Mouse (Mus musculus) heart, embryonic 10.5 days (tissue): ENCODE results near the gene Fam222b. TPM values are rescaled to one million over a fixed set of nuclear protein-coding genes. Genes with fewer than 3 reads are reported as not detected.

ENCODE experiments used
- DNase-seq: peaks from one replicate; pipeline ENCODE4 v3.0.0-alpha.2; 2017; ENCODE audit warnings: low spot score
- H3K27ac ChIP-seq: fragments of 300-500 bp; sonication (generic); 2 replicates; pipeline ENCODE4 v1.5.1; 2016; ENCODE audit warnings: mild to moderate bottlenecking
- H3K27me3 ChIP-seq: fragments of 300-500 bp; sonication (generic); 2 replicates; pipeline ENCODE4 v1.6.1; 2016; ENCODE audit warnings: mild to moderate bottlenecking; ENCODE audit not compliant: poor library complexity, insufficient read depth, severe bottlenecking
- H3K36me3 ChIP-seq: fragments of 300-500 bp; sonication (generic); 2 replicates; pipeline ENCODE4 v1.6.1; 2016; ENCODE audit warnings: mild to moderate bottlenecking, moderate library complexity
- H3K4me1 ChIP-seq: fragments of 300-500 bp; sonication (generic); 2 replicates; pipeline ENCODE4 v1.6.1; 2016; ENCODE audit warnings: mild to moderate bottlenecking
- H3K4me3 ChIP-seq: fragments of 300-500 bp; sonication (generic); 2 replicates; pipeline ENCODE4 v1.5.1; 2016; ENCODE audit warnings: mild to moderate bottlenecking, moderate library complexity
- H3K9me3 ChIP-seq: fragments of 300-500 bp; sonication (generic); 2 replicates; pipeline ENCODE4 v1.6.1; 2016; ENCODE audit warnings: mild to moderate bottlenecking, moderate library complexity
- WGBS: fragments of 180-500 bp; shearing (Covaris S2); methylation state at CpG from one replicate; pipeline ENCODE4 v1.1.7; 2016; 5-methylcytosine and 5-hydroxymethylcytosine counted together
- polyA plus RNA-seq: library from polyadenylated mRNA; unstranded; fragments of >200 nt; fragmentation: Nextera tagmentation; extraction: Ambion mirVana; gene quantifications from 2 replicates; pipeline ENCODE4 v1.2.1, GENCODE M21; 2016

The Fam222b gene
- polyA plus RNA-seq, 1 experiment from 2014 or later, result 24.0 TPM

GRCm38 (mm10) chr11:78071938-78072337 lies 22.5 kb upstream of the Fam222b start:
- WGBS, result 67% methylated on average over 5 of the region's 5 CpGs
- Histone ChIP-seq H3K27me3 (no peaks in the 10 kb centered on the region), H3K9me3 (no peaks in the 10 kb centered on the region), H3K4me1 (peaks cover 27% of the 10 kb centered on the region), H3K36me3 (peaks cover 51% of the 10 kb centered on the region), H3K4me3 (peak overlapping the region; percentile 41; the same call in 1 of the 2 replicates), H3K27ac (peak overlapping the region; percentile 73; the same call in 1 of the 2 replicates)
- no peak for DNase-seq

- H3K4me1 ChIP-seq, result peaks cover 27% of the 10 kb centered on the region
- H3K9me3 ChIP-seq, result no peaks in the 10 kb centered on the region
- WGBS, result 24% methylated on average over 6 of the region's 6 CpGs
- H3K36me3 ChIP-seq, result peaks cover 56% of the 10 kb centered on the region
- H3K27ac ChIP-seq, result peak overlapping the region; percentile 73
- no peaks in the 10 kb centered on the region for H3K27me3 ChIP-seq
- H3K4me3 ChIP-seq, result peak overlapping the region; percentile 41
- DNase-seq, result peak; percentile 90
These were observed 21.9 kb upstream of the Fam222b start for GRCm38 (mm10) chr11:78072425-78073130.

DNA sequence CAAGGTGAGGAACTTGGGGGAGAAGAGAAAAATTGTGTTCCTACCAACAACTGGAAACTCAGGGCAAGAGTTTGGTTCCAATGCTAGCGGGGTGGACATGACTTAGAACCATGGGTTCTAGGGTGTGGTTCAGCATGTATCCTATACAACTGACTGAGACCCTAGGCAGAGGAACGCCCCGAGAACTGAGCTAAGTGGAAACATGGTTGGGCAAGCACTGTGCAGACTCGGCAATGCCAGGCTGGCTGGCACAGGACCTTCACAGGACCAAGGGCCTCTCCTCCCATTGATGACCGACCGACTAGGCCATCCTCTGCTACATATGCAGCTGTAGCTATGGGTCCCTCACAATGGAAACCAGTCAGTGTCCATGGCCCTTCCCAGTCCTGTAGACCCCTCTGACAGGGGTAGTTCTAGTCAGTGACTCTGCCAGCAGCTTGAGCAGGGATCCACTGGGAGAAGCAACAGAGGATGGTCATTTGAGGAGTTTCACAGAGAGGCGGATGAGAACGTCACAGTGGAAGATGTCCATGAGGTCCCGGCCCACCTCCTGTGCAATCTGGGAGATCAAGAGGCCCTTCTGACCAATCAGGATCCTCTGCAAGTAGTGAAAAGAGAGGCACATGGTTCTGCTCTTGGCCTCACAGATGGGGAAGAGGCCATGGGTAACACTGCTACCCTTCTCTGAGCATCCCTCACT lies 20.7 kb upstream of the Fam222b start:
- 0 out of 2 replicates have a peak overlapping the region, but pooled peaks have one; percentile 6 for H3K27ac ChIP-seq
- H3K36me3 ChIP-seq, result peaks cover 64% of the 10 kb centered on the region
- H3K9me3 ChIP-seq, result no peaks in the 10 kb centered on the region
- peak overlapping the region; percentile 18; the same call in 1 of the 2 replicates for H3K4me3 ChIP-seq
- WGBS, result 81% methylated on average over 9 of the region's 9 CpGs
- H3K4me1 ChIP-seq, result peaks cover 27% of the 10 kb centered on the region
- no peaks in the 10 kb centered on the region for H3K27me3 ChIP-seq
- peak; percentile 89 for DNase-seq

- Histone ChIP-seq H3K36me3 (peaks cover 64% of the 10 kb centered on the region), H3K4me1 (peaks cover 26% of the 10 kb centered on the region), H3K27me3 (no peaks in the 10 kb centered on the region), H3K4me3 (peak overlapping the region; percentile 18; the same call in 1 of the 2 replicates), H3K9me3 (no peaks in the 10 kb centered on the region), H3K27ac (peak overlapping the region; percentile 6; the same call in 1 of the 2 replicates)
- 88% methylated on average over 2 of the region's 2 CpGs for WGBS
- no peak for DNase-seq
These were observed 20.2 kb upstream of the Fam222b start for GRCm38 (mm10) chr11:78074277-78074652.

DNA sequence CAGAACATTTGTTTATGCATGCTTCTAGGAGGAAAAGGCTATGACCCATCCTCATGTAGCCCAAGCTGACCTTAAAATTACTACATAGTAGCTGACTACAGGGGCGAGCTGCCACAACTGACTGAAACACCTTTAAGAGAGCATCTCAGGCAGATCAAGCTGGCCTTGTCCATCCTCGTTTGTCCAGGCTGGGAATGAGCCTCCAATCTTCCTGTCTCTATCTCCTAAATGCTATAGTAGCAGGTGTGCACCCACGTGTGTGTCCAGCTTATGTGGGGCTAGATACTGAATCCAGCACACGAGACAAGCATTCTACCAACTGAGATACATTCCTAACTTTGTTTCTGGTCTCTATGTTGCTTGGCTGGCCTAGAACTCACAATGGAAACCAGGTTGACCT lies 19.8 kb upstream of the Fam222b start:
- WGBS, result 80% methylated on average over 4 of the region's 4 CpGs

GRCm38 (mm10) chr11:78079961-78080921 lies 14.2 kb upstream of the Fam222b start, which contains the start of gene Eral1:
Gene Eral1 (minus strand): TSS chr11:78080383.
- Histone ChIP-seq H3K27me3 (no peaks in the 10 kb centered on the region), H3K4me3 (peak within 1 kb of the TSS; percentile 73), H3K36me3 (peaks cover 28% of the 10 kb centered on the region), H3K27ac (peak within 1 kb of the TSS; percentile 82), H3K4me1 (peaks cover 11% of the 10 kb centered on the region), H3K9me3 (no peaks in the 10 kb centered on the region)
- DNase-seq, result peak; percentile 95
- 1% methylated on average over 42 of the region's 42 CpGs for WGBS

More for the DNA sequence above, 19.8 kb upstream of the Fam222b start:
- 0 out of 2 replicates have a peak overlapping the region, but pooled peaks have one; percentile 1 for H3K4me3 ChIP-seq
- H3K4me1 ChIP-seq, result peaks cover 25% of the 10 kb centered on the region
- peaks cover 64% of the 10 kb centered on the region for H3K36me3 ChIP-seq
- no peak for DNase-seq
- H3K27me3 ChIP-seq, result no peaks in the 10 kb centered on the region
- H3K27ac ChIP-seq, result peak overlapping the region; percentile 2; the same call in 1 of the 2 replicates
- H3K9me3 ChIP-seq, result no peaks in the 10 kb centered on the region

DNA sequence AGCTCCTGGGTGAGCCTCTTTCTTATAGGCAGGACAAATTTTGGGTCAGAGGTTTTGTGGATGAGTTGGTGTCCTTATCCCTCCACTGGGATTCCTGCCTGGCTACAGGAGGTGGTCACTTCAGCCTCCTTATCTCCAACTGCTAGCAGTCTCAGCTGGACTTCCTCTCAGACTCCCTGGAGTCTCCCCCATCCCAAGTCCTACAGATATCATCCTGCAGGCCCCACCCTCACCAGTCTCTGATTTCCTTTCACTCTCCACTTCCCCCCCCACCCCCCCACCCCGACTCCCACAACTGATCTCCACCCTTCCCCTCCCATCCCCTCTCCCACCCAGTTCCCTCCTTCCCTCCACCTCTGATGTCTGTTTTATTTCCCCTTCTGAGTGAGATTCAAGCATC lies 10.9 kb upstream of the Fam222b start:
- H3K27ac ChIP-seq, result no peak overlapping the region
- WGBS, result 8% methylated on average over 1 of the region's 1 CpGs

GRCm38 (mm10) chr11:78086925-78087479 lies 7.5 kb upstream of the Fam222b start:
- WGBS, result 77% methylated on average over 4 of the region's 4 CpGs
- H3K4me1 ChIP-seq, result peaks cover 7% of the 10 kb centered on the region
- no peaks in the 10 kb centered on the region for H3K36me3 ChIP-seq
- DNase-seq, result no peak
- H3K4me3 ChIP-seq, result no peak overlapping the region
- no peaks in the 10 kb centered on the region for H3K27me3 ChIP-seq
- no peak overlapping the region for H3K27ac ChIP-seq
- H3K9me3 ChIP-seq, result no peaks in the 10 kb centered on the region

More for the DNA sequence above, 10.9 kb upstream of the Fam222b start:
- H3K36me3 ChIP-seq, result no peaks in the 10 kb centered on the region
- H3K27me3 ChIP-seq, result no peaks in the 10 kb centered on the region
- DNase-seq, result no peak
- no peaks in the 10 kb centered on the region for H3K9me3 ChIP-seq
- H3K4me1 ChIP-seq, result peaks cover 11% of the 10 kb centered on the region
- H3K4me3 ChIP-seq, result no peak overlapping the region

- Histone ChIP-seq H3K27ac (no peak overlapping the region; the same call in 1 of the 2 replicates), H3K4me3 (no peak overlapping the region), H3K27me3 (no peaks in the 10 kb centered on the region), H3K36me3 (no peaks in the 10 kb centered on the region), H3K9me3 (no peaks in the 10 kb centered on the region), H3K4me1 (peaks cover 7% of the 10 kb centered on the region)
- WGBS, result 60% methylated on average over 5 of the region's 5 CpGs
- no peak for DNase-seq
These were observed 6.6 kb upstream of the Fam222b start for GRCm38 (mm10) chr11:78087756-78088281.

GRCm38 (mm10) chr11:78094137-78094503 lies 340 bp upstream of the Fam222b start:
- H3K4me1 ChIP-seq, result peaks cover 28% of the 10 kb centered on the region
- WGBS, result 50% methylated on average over 11 of the region's 11 CpGs
- peak overlapping the region; percentile 95 for H3K27ac ChIP-seq

DNA sequence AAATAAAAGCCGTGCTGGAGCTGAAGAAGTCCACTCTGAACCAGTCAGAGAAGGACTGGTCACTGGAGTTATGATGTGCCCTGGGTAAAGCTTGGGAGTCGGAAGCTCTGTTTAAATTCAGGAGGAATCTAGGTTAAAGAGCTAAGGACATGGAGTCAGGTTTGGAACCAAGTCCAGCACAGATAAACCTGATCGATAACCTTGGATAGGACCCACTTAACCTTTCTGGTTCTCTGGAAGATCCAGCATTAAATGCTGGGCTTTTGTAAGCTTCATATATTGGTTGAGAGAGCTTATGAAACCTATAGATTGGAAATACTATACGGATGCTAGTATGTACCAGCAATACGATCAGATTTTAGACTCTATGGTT lies 670 bp downstream of the Fam222b start:
- Histone ChIP-seq H3K27me3 (no peaks in the 10 kb centered on the region), H3K9me3 (no peaks in the 10 kb centered on the region), H3K4me1 (peaks cover 31% of the 10 kb centered on the region), H3K36me3 (peaks cover 11% of the 10 kb centered on the region; the same call in 1 of the 2 replicates), H3K4me3 (peak overlapping the region; percentile 86), H3K27ac (peak overlapping the region; percentile 95)
- 24% methylated on average over 5 of the region's 5 CpGs for WGBS
- no peak for DNase-seq

More at GRCm38 (mm10) chr11:78094137-78094503, 340 bp upstream of the Fam222b start:
- peak overlapping the region; percentile 86 for H3K4me3 ChIP-seq
- no peak for DNase-seq
- peaks cover 4% of the 10 kb centered on the region; the same call in 1 of the 2 replicates for H3K36me3 ChIP-seq
- H3K9me3 ChIP-seq, result no peaks in the 10 kb centered on the region
- no peaks in the 10 kb centered on the region for H3K27me3 ChIP-seq

DNA sequence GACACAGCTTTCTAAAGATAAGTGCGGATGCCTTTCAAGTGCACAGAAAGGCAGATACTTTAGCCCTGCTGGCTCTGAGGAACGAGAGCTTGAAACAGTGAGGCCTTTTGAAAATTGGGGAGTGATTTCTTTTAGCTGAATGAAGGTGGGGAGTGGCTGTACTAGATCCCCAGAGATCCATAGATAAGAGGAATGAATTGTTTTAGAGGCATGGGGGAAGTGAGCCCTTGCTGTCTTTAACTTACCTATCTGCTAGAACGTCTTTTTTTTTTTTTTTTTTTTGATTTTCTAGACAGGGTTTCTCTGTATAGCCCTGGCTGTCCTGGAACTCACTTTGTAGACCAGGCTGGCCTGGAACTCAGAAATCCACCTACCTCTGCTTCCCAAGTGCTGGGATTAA lies 2.6 kb downstream of the Fam222b start:
- Histone ChIP-seq H3K27ac (peak overlapping the region; percentile 82), H3K36me3 (peaks cover 19% of the 10 kb centered on the region; the same call in 1 of the 2 replicates), H3K4me1 (peaks cover 46% of the 10 kb centered on the region), H3K4me3 (peak overlapping the region; percentile 86), H3K27me3 (no peaks in the 10 kb centered on the region), H3K9me3 (no peaks in the 10 kb centered on the region)
- 7% methylated on average over 3 of the region's 3 CpGs for WGBS
- no peak for DNase-seq
